28 mouse cellular contexts compared by ENCODE assay signal in the genomic region with DNA sequence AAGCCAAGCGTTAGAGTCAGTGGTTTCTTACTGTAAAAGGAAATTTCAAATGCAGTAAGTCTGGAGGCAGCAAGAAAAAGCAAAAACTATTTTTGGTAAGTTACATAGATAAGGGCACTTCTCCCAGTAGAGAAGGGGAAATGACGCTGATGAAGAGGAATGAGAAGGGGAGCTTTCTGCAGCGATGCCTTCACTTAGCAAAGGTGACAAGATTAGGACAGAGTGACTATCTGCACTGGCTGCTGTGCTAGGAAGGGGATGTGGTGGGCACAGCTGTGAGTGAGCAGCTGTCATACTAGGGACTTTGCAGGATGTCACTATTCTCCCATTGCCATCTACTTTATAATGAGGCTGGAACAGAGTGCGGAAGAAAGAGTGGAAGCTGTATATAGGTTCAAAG.
DNase-seq lines count a peak whose midpoint lies in the region; ATAC-seq lines count a peak whose summit lies in the region.
"Had no signal": no experiment of that assay in that cellular context is flagged by ENCODE, and none has a peak within 500 bp of the region (broad histone marks: within the 10 kb centered on the region; RNA-seq: fewer than 3 reads in every experiment).

No protein-coding gene starts in this region.

- no peak for DNase-seq in heart, adult 8-10 months (ENCODE audit: low spot score)
- peak; percentile 69 for DNase-seq in midbrain, embryonic 11.5 days (ENCODE audit: low spot score, missing footprints)
- no peak for DNase-seq in testis, postnatal 14 days (ENCODE audit: low spot score)
- DNase-seq in natural killer cell, adult 2 months (ENCODE audit: low spot score in 2 of 2): no peak
- DNase-seq: adrenal gland, postnatal 10 days; cerebellum, adult 8-10 months; cerebellum, postnatal 25 days; embryo, embryonic 11 days; gastrocnemius, postnatal 14 days; kidney, adult 18-20 months; kidney, postnatal 4 days; layer of hippocampus, postnatal 36 days; left cerebral cortex, postnatal 4 days; lung, adult 18-20 months; lung, postnatal 4 days; right cerebral cortex, postnatal 14 days had no signal

- H3K9ac ChIP-seq in heart, embryonic 13.5 days: no peak overlapping the region
- H3K9ac ChIP-seq in midbrain, embryonic 11.5 days (ENCODE audit: low read length): no peak overlapping the region
- no peak overlapping the region for H3K9ac ChIP-seq in midbrain, embryonic 15.5 days
- no peak overlapping the region for H3K9ac ChIP-seq in liver, embryonic 12.5 days
- H3K9ac ChIP-seq: embryonic facial prominence, embryonic 12.5 days; hindbrain, embryonic 15.5 days; midbrain, embryonic 12.5 days had no signal

- H3K4me1 ChIP-seq in heart, embryonic 13.5 days: peaks cover 21% of the 10 kb centered on the region
- H3K4me1 ChIP-seq in midbrain, embryonic 11.5 days (ENCODE audit: control insufficient read depth, insufficient read depth, low read length): no peaks in the 10 kb centered on the region
- no peaks in the 10 kb centered on the region for H3K4me1 ChIP-seq in midbrain, embryonic 15.5 days
- no peaks in the 10 kb centered on the region for H3K4me1 ChIP-seq in liver, embryonic 12.5 days
- H3K4me1 ChIP-seq: embryonic facial prominence, embryonic 12.5 days; hindbrain, embryonic 15.5 days; midbrain, embryonic 12.5 days had no signal

- H3K4me3 ChIP-seq in heart, embryonic 13.5 days: no peak overlapping the region
- H3K4me3 ChIP-seq in midbrain, embryonic 11.5 days (ENCODE audit: low read depth, low read length): no peak overlapping the region
- no peak overlapping the region for H3K4me3 ChIP-seq in midbrain, embryonic 15.5 days
- H3K4me3 ChIP-seq in liver, embryonic 12.5 days: no peak overlapping the region
- H3K4me3 ChIP-seq: embryonic facial prominence, embryonic 12.5 days; hindbrain, embryonic 15.5 days; midbrain, embryonic 12.5 days had no signal

- H3K36me3 ChIP-seq in heart, embryonic 13.5 days: no peaks in the 10 kb centered on the region
- H3K36me3 ChIP-seq in midbrain, embryonic 11.5 days (ENCODE audit: control insufficient read depth, insufficient read depth, low read length): no peaks in the 10 kb centered on the region
- no peaks in the 10 kb centered on the region for H3K36me3 ChIP-seq in midbrain, embryonic 15.5 days (replicated peaks)
- H3K36me3 ChIP-seq in liver, embryonic 12.5 days: no peaks in the 10 kb centered on the region
- H3K36me3 ChIP-seq: embryonic facial prominence, embryonic 12.5 days; hindbrain, embryonic 15.5 days; midbrain, embryonic 12.5 days had no signal

- no peak overlapping the region for H3K4me2 ChIP-seq in heart, embryonic 13.5 days
- no peak overlapping the region for H3K4me2 ChIP-seq in midbrain, embryonic 11.5 days
- no peak overlapping the region for H3K4me2 ChIP-seq in midbrain, embryonic 15.5 days
- no peak overlapping the region for H3K4me2 ChIP-seq in liver, embryonic 12.5 days
- H3K4me2 ChIP-seq: embryonic facial prominence, embryonic 12.5 days; hindbrain, embryonic 15.5 days; midbrain, embryonic 12.5 days had no signal

- 25% methylated on average over 4 of the region's 4 CpGs for WGBS in heart, embryonic 13.5 days
- WGBS in midbrain, embryonic 11.5 days: 88% methylated on average over 4 of the region's 4 CpGs
- WGBS in midbrain, embryonic 15.5 days: 88% methylated on average over 4 of the region's 4 CpGs
- 28% methylated on average over 4 of the region's 4 CpGs for WGBS in liver, embryonic 12.5 days (ENCODE audit: insufficient replicate concordance)

- no peaks in the 10 kb centered on the region for H3K9me3 ChIP-seq in heart, embryonic 13.5 days
- no peaks in the 10 kb centered on the region for H3K9me3 ChIP-seq in midbrain, embryonic 11.5 days (ENCODE audit: control insufficient read depth, low read length)
- H3K9me3 ChIP-seq in midbrain, embryonic 15.5 days: no peaks in the 10 kb centered on the region
- H3K9me3 ChIP-seq in liver, embryonic 12.5 days (replicated peaks): no peaks in the 10 kb centered on the region
- H3K9me3 ChIP-seq: embryonic facial prominence, embryonic 12.5 days; hindbrain, embryonic 15.5 days; midbrain, embryonic 12.5 days had no signal

- ATAC-seq in heart, embryonic 13.5 days (ENCODE audit: extremely low read depth, insufficient number of reproducible peaks, low FRiP score, low TSS enrichment): no peak
- ATAC-seq in midbrain, embryonic 11.5 days (ENCODE audit: low FRiP score): no peak
- no peak for ATAC-seq in midbrain, embryonic 15.5 days (replicated peaks)
- ATAC-seq in liver, embryonic 12.5 days: peak; percentile 55; the same call in 1 of the 2 replicates
- ATAC-seq in megakaryocyte-erythroid progenitor cell, adult 5-6 weeks (replicated peaks; ENCODE audit: low FRiP score, low TSS enrichment, poor library complexity, severe bottlenecking): peak; percentile 31; the same call in 1 of the 2 replicates
- ATAC-seq: forebrain, embryonic 14.5 days; inflammation-experienced regulatory T-cells, adult 6 months; lung, postnatal 0 days; Patski had no signal

- H3K27me3 ChIP-seq in heart, embryonic 13.5 days (replicated peaks): no peaks in the 10 kb centered on the region
- no peaks in the 10 kb centered on the region for H3K27me3 ChIP-seq in midbrain, embryonic 11.5 days (ENCODE audit: control insufficient read depth, insufficient read depth, low read length)
- H3K27me3 ChIP-seq in midbrain, embryonic 15.5 days (replicated peaks): no peaks in the 10 kb centered on the region
- H3K27me3 ChIP-seq in liver, embryonic 12.5 days (replicated peaks): no peaks in the 10 kb centered on the region
- H3K27me3 ChIP-seq: CH12.LX; embryonic facial prominence, embryonic 12.5 days; hindbrain, embryonic 15.5 days; midbrain, embryonic 12.5 days; Patski had no signal

- peak overlapping the region; percentile 62 for H3K27ac ChIP-seq in heart, embryonic 13.5 days (replicated peaks)
- H3K27ac ChIP-seq in midbrain, embryonic 11.5 days (ENCODE audit: low read depth, low read length): no peak overlapping the region
- H3K27ac ChIP-seq in midbrain, embryonic 15.5 days: no peak overlapping the region
- no peak overlapping the region for H3K27ac ChIP-seq in liver, embryonic 12.5 days
- H3K27ac ChIP-seq: embryonic facial prominence, embryonic 12.5 days; hindbrain, embryonic 15.5 days; midbrain, embryonic 12.5 days had no signal

Comparison
In these comparisons a context has a peak if more than half of its experiments do, and no peak if none do; other contexts are left out.
1. ATAC-seq: peak in liver, embryonic 12.5 days (single experiment) and megakaryocyte-erythroid progenitor cell, adult 5-6 weeks (single experiment); none in heart, embryonic 13.5 days (single experiment), midbrain, embryonic 11.5 days (single experiment) and midbrain, embryonic 15.5 days (single experiment).